Mouse (Mus musculus): Measurements from ENCODE around the gene Lair1.
"Not testable (repeated sequence)": the region's sequence is repeated elsewhere in the genome, so short reads cannot be mapped to it uniquely, and the experiment has no call there.

Gene Lair1

DNA sequence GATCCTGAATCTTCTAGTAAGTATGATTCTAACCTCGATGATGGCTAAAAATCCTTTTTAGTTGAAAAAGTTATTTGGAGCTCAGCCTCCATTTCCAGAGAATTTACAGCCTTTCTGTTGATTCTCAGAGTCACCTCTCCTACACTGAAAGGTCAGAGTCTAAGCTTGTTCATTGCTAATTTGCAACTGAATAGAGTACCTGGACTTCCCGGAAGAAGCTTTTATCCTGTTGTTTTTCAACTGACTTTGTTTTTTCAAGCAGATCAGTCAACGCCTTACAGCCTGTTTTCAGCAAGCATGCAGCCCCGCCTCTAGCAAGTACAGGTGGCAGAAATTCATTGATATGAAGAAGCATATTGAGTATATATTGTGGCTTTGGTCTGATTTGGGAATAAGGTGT lies 59.0 kb downstream of the Lair1 start:
- DNase-seq (ENCODE audit: low spot score) = not testable (repeated sequence)

DNA sequence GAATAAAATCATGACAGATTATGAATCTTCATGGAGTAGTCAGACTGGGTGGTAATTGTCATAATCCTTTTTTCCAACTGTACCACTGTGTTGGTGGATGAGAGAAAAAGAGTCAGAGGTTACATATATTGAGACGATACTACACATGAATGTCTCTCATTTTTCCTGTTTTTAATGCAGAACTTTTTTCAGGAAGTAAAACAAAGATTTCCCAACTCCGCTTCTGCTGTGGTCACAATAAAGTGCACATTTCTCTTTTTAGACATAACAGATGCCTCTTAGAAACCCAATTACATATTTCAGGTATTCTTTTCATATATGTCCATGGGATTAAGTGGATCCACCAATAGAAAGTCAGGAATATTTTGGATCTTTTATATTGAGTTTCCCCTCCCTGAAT lies 101.0 kb downstream of the Lair1 start:
- no peak for DNase-seq (ENCODE audit: low spot score)

DNA sequence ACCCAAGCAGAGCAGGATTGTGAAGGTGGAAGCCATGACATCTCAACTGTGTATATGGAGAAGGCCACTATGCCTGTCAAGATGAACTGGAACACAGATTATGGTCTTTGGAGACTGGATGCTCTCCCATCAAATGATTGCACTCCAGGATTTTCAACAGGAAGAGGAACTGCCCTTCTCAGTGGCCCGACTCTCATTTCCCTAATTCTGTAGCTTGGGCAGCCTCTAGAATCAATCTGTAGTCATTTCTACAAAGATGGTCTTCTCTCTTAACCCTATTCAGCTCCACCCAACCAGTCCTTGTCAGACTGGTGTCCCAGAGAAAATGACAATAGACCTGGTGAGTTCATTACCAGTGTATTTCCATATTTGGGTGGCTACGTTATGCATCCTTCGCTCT lies 105.6 kb downstream of the Lair1 start:
- DNase-seq (ENCODE audit: low spot score) = no peak

Measured in yolk sac, embryonic 10.5 days (tissue).